Mouse (Mus musculus) adrenal gland, adult 2 months (tissue): ENCODE results near the gene Msln. TPM values are rescaled to one million over a fixed set of nuclear protein-coding genes. Genes with fewer than 3 reads are reported as not detected.
"Not testable (repeated sequence)": the region's sequence is repeated elsewhere in the genome, so short reads cannot be mapped to it uniquely, and the experiment has no call there.

Experiments used
- DNase-seq: peaks from one replicate; pipeline ENCODE4 v3.0.0; 2021
- polyA plus RNA-seq: library from polyadenylated mRNA; depleted of rRNA; stranded (reverse); fragments of >200 nt; gene quantifications from 2 replicates; pipeline ENCODE4 v1.2.3, GENCODE M21; 2012
- total RNA-seq, 2 experiments: library from RNA; stranded (reverse); gene quantifications; 2 replicates each; pipeline ENCODE4 v1.2.3; 2021

Gene Msln
- total and polyA plus RNA-seq, 3 experiments = 5.2 to 10.3 (median 6.0) TPM

DNA sequence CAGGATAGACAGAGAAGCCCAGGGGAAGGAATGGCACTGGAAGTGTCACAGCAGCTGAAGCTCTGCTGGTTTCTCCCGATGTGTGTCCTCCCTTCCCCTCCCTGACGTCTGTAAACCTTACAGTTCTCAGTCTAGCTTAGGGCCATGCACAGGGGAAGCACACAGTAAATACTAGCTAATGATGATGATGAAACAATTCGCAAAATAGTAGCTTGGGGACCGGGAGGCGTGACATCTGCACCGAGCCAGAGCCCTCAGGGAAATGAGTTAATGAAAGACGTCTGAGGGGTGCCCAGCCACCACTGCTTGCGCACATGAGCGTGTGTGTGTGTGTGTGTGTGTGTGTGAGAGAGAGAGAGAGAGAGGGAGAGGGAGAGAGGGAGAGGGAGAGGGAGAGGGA lies 15.2 kb upstream of the Msln start:
- DNase-seq = no peak

GRCm38 (mm10) chr17:25765886-25766285 lies 11.7 kb upstream of the Msln start:
- no peak for DNase-seq

GRCm38 (mm10) chr17:25762591-25762990 lies 8.4 kb upstream of the Msln start:
- DNase-seq = no peak

DNA sequence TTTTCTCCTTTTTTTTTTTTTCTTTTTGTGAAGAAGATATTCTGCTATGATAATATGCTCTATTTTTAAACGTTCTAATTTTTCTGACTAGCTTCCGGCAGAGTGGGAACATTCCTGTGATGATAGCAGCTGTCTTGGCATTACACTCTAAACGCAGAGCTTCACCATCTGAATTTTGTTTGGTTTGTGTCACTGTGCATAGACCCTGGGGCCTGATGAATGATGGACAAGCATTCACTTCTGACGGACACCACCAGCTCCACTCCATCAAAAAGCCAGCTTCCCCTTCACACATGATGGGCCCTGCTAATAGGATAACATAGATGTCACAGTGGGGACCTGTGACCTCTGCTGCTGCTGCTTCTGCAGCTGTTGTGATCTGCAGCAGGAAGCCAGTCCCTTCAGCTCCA lies 7.4 kb upstream of the Msln start:
- DNase-seq = no peak

GRCm38 (mm10) chr17:25760148-25760547 lies 6.0 kb upstream of the Msln start:
- DNase-seq = no peak

DNA sequence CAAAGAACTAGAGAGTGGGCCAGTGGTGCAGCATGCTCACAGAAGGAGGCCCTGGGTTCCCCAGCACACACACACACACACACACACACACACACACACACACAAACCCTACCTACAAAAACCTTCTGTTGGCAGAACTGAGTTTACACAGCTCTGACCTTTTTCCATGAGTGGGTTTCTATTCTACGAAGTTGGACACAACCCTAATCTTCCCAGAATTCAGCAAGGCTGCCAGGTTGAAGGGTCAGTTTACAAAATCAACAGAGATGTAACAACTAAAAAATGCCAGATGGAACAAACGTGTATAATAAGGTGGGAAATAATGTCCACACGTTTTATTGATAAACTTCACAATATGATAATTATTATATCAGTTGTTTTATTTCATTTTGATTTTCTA lies 3.5 kb upstream of the Msln start:
- no peak for DNase-seq

DNA sequence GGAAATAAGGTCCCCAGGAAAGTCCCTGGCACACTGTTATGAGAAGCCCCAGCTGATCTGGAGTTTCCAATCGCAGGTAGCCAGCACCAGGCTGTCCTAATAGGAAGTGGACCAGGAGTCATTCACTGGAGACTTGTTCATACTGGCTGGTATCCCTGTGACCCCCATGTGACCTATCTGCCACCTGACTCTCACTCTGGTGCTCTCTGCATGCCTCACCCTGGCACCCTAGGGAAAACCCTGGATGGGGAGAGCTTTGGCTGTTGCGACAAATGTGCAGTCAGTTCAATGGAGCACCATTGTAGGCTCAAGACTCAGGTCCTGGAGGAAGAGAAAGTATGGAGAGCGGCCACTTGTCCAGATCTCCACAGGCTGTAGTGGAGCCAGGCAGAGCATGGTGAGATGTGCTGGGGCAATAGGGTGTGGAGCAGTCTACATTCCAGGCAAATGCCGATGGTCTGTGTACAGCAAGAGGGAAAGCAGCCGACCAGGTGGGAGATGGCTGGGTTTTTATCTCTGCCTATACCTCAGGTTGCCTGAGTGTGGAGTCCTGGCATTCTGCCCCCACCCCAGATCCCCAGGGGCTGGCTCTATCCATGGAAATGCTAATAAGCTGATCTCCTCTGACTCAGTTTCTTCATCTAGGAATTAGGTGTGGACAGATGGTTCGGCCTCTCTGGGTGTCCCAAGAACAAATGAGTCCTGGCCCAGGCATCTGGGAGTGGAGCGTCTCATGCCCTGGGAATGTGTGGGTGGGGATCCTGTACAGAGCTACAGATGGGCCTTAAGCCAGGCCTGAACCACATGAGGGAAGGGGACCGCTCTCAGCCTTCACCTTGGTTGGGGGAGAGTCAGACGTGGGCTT lies 2.4 kb upstream of the Msln start:
- DNase-seq = no peak

DNA sequence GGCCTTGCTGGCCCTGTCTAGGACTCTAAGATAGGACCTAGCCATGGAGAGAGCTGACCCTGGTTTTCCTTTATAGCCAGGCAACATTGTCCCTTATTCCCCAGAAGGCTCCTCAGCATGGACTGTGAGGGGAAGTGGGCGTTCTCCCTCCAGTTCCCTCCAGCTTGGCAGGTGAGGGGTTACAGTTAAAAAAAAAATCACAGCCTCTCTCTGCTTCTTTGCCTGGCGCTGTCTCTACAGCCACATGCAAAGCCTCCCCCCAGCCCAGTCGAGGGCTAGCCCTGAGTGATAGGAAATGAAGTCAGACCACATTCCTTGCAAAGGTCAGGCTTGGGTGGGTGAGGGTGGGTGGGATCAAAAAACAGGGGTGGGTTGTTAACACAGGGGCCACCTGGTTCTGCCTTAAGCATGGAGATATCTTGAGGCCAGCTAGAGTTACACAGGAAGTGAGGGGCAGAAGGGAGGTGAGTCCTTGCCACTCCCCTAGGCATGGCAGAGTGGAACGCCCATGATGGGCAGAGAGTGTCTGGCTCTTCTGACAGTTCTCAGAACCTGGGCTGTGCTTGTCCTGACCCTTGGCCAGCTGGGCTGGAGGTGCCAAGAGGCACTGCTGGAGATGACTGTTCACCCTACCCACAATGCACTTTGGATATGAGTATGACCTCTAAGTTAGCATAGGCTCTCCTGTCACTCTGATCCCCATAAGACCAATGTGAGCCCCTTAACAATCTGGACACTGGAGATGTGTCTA lies 1.6 kb upstream of the Msln start:
- DNase-seq = no peak

- DNase-seq = no peak
Measured at GRCm38 (mm10) chr17:25755086-25755485, 908 bp upstream of the Msln start.

GRCm38 (mm10) chr17:25751446-25751845 lies 2.7 kb downstream of the Msln start:
- peak; percentile 82 for DNase-seq

DNA sequence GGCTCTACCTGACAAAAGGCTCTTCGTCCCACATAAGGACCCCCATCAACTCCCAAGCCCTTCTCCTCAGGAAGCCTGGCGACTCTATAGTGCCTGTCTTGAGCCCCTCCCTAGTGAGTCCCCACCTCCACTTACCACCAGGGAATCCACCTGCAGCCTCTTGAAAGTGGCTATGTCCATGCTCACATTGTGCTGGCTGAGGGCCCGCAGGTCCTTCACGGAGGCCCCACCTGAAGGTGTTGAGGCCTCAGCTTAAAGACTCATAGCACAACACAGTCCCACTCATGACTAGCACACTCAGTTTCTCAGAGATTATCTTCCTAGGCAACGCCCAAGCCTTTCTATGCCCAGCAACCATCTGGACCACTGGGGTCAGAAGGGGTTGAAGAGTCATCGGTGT lies 4.9 kb downstream of the Msln start:
- DNase-seq = no peak

DNA sequence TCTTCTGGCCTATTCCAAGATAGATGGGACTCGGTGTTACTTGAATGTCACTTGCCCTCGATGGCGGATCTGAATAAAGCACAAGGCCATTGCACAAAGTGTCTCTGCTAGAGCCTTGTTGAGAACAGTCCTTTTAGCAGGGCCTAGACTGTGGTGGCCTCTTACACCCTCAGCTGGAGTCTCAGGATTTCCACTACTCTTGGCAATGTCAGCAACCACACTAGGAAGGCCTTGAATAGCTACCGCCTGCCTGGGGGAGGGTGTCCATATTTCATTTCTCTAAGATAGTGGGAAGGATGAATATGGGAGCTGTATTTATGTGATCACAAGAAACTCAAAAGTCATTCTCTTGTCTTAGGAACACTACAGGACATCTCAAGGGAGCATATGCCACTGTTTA lies 5.9 kb downstream of the Msln start:
- DNase-seq = peak; percentile 62

GRCm38 (mm10) chr17:25744311-25744710 lies 9.9 kb downstream of the Msln start:
- peak; percentile 50 for DNase-seq

DNA sequence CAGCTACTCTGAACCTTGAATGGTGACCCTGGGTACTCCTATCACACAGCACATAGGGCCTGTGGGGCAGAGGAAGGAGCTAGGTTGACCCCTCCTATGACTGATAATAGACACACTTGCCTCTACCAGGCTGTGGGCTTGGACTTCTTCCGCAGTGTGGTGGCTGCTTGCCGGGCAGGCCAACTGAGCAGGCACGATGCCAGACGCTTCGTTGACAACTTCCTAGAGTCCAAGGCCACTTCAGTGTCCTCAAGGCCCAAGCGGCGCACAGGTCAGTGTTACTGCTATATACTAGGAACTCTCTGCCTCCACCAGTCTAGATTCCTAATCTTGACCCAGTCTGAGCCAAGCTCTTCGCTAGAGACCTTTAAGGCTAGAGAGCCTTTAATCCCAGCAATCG lies 10.3 kb downstream of the Msln start:
- DNase-seq = peak; percentile 84

DNA sequence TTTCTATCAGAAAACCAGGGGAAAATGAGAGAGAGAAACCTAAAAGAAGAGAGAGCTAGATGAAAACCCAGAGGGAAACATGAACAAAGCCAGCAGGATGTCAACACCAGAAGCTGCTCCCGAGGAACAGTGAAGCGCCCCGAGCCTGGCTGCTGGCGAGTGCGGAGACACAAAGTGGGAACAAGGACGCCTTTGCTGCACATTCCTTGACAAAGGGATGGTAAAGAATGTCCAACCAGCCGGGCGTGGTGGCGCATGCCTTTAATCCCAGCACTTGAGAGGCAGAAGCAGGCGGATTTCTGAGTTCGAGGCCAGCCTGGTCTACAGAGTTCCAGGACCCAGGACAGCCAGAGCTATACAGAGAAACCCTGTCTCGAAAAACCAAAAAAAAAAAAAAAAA lies 12.7 kb downstream of the Msln start:
- DNase-seq = not testable (repeated sequence)

- no peak for DNase-seq
Measured at GRCm38 (mm10) chr17:25738861-25739260, 15.3 kb downstream of the Msln start.

- DNase-seq = no peak
Measured at GRCm38 (mm10) chr17:25735745-25736144, 18.4 kb downstream of the Msln start, which contains the start of gene Mslnl. Gene Mslnl (plus strand): TSS chr17:25736042.

GRCm38 (mm10) chr17:25735246-25735645 lies 18.9 kb downstream of the Msln start:
- peak; percentile 53 for DNase-seq

- DNase-seq = peak; percentile 85
Measured at GRCm38 (mm10) chr17:25732082-25732481, 22.1 kb downstream of the Msln start.

- DNase-seq = no peak
Measured at GRCm38 (mm10) chr17:25728009-25728270, 26.2 kb downstream of the Msln start.

- peak; percentile 99 for DNase-seq
Measured at GRCm38 (mm10) chr17:25727265-25728008, 26.7 kb downstream of the Msln start, which contains the start of the genes Chtf18 and Rpusd1. Gene Chtf18 (minus strand): TSS chr17:25727419. Gene Rpusd1 (plus strand): TSS chr17:25727670.

DNA sequence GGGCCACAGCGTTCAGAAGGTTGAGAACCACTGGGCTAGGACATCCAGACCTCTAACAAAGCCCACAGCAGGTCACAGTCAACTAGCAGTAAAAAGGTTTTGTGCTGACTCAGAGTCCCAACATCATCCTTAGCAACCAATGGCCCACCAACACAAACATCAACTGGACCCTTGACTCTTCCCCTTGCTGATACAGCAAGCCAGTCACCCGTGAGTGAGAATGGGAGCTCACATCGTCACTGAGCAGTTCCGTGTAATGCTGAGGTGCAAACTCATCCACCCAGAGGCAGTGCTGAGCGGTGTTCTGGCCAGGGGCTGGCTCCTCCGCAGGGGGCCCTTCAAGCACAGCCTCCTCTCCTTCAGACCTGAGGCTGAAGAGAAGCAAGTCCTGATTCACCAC lies 28.9 kb downstream of the Msln start:
- DNase-seq = no peak

DNA sequence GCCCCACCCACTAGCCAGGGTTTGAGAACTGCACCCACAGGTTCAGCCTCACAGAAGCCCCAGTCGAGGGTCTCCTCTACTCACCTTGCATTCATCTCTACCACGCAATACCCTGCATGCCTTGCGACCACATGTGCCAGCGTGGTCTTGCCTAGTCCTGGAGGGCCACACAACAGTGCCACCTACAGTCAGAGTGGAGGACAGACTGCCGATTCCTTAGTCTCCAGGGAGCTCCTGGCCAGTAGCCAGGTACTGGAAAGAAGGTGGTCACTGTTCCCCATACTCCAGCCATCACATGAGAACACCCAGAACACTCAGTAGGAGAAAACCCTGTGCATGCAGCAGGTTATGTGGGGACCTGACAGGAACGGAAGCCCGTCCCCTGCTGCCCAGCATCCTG lies 30.3 kb downstream of the Msln start:
- no peak for DNase-seq
